Mouse (Mus musculus) hindbrain, embryonic 13.5 days (tissue): Measurements from ENCODE around the gene Retreg2. TPM values are rescaled to one million over a fixed set of nuclear protein-coding genes. Genes with fewer than 3 reads are reported as not detected.

Experiments
- polyA plus RNA-seq: library from polyadenylated mRNA; unstranded; fragments of >200 nt; fragmentation: Nextera tagmentation; extraction: Ambion mirVana; gene quantifications from 2 replicates; pipeline ENCODE4 v1.2.1, GENCODE M21; 2015

Gene Retreg2
- polyA plus RNA-seq, 1 experiment from 2014 or later = 106 TPM

Other genes starting within 250 kb of the Retreg2 start
- 2.9 and 4.9 TPM in 2 replicates for gene Cryba2, start 249.6 kb upstream of the Retreg2 start, polyA plus RNA-seq
- 0.56 and 1.2 TPM in 2 replicates for gene Cfap65, start 207.2 kb upstream of the Retreg2 start, polyA plus RNA-seq
- 0.14 and 0.21 TPM in 2 replicates for gene Ihh, start 191.1 kb upstream of the Retreg2 start, polyA plus RNA-seq
- 8.3 and 10.0 TPM in 2 replicates for gene Nhej1, start 17.6 kb upstream of the Retreg2 start, polyA plus RNA-seq
- 0.09 TPM in 1 of 2 replicates, not detected in the other for gene Slc23a3, start 8.9 kb upstream of the Retreg2 start, polyA plus RNA-seq
- 60.0 and 66.0 TPM in 2 replicates for gene Cnppd1, start 67 bp upstream of the Retreg2 start, polyA plus RNA-seq
- gene Zfand2b, start 25.9 kb downstream of the Retreg2 start, polyA plus RNA-seq = 40.8 and 43.2 TPM in 2 replicates
- 38.4 and 40.3 TPM in 2 replicates for gene Abcb6, start 37.6 kb downstream of the Retreg2 start, polyA plus RNA-seq
- 23.4 and 24.5 TPM in 2 replicates for gene Ankzf1, start 49.4 kb downstream of the Retreg2 start, polyA plus RNA-seq
- gene Atg9a, start 49.4 kb downstream of the Retreg2 start, polyA plus RNA-seq = 44.7 and 47.7 TPM in 2 replicates
- 19.9 and 22.5 TPM in 2 replicates for gene Glb1l, start 68.0 kb downstream of the Retreg2 start, polyA plus RNA-seq
- gene Stk16, start 68.1 kb downstream of the Retreg2 start, polyA plus RNA-seq = 138 and 145 TPM in 2 replicates
- 6.5 and 7.1 TPM in 2 replicates for gene Tuba4a, start 77.1 kb downstream of the Retreg2 start, polyA plus RNA-seq
- gene A630095N17Rik, start 89.3 kb downstream of the Retreg2 start, polyA plus RNA-seq = not detected in 2 replicates
- gene Dnajb2, start 93.6 kb downstream of the Retreg2 start, polyA plus RNA-seq = 59.7 and 62.3 TPM in 2 replicates
- gene Ptprn, start 121.7 kb downstream of the Retreg2 start, polyA plus RNA-seq = 15.6 and 17.6 TPM in 2 replicates
- 131 and 140 TPM in 2 replicates for gene Resp18, start 135.6 kb downstream of the Retreg2 start, polyA plus RNA-seq
- 161 and 170 TPM in 2 replicates for gene Dnpep, start 175.2 kb downstream of the Retreg2 start, polyA plus RNA-seq
- 1.8 and 2.9 TPM in 2 replicates for gene Des, start 217.6 kb downstream of the Retreg2 start, polyA plus RNA-seq
- 15.9 and 16.0 TPM in 2 replicates for gene Speg, start 232.5 kb downstream of the Retreg2 start, polyA plus RNA-seq